Mouse (Mus musculus): ENCODE results near the gene Fxr2. TPM values are rescaled to one million over a fixed set of nuclear protein-coding genes. Genes with fewer than 3 reads are reported as not detected.

The Fxr2 gene
- total and polyA plus RNA-seq, 2 experiments: 18.1 to 33.9 TPM

DNA sequence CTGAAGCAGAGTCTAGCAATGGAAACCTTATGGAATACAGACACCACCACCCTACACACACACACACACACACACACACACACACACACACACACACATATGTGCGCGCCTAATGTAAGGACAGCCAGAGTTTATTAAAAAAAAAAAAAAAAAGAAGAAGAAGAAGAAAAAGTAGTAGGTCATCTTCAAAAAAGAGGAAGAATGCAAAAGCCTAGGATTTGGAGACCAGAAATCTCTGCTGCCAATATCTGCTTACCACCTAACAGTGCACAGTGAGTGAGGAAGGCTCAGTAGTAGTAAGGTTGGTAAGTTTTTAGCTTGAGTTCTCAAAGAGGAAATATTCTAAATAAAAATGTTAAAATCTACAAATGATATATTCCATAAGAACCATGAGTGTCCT lies 46.4 kb downstream of the Fxr2 start:
- H3K79me2 ChIP-seq (ENCODE audit: control insufficient read depth, insufficient read depth, low read length): peaks cover 14% of the 10 kb centered on the region; the same call in 1 of the 2 replicates
- no peak overlapping the region for H3K4me3 ChIP-seq (ENCODE audit: insufficient read depth, low read depth, low read length)
- H3K27me3 ChIP-seq (ENCODE audit: control insufficient read depth, insufficient read depth, low read length): no peaks in the 10 kb centered on the region
- no peak for DNase-seq (ENCODE audit: extremely low read depth, low read depth, low spot score)
- TF ChIP-seq CTCF (IDR thresholded peaks at IDR 0.05; ENCODE audit: low read depth, low read length) (no peak), POLR2A (IDR thresholded peaks at IDR 0.05; ENCODE audit: extremely low read depth, insufficient read depth, low read length) (no peak)
- peaks cover 26% of the 10 kb centered on the region for H3K36me3 ChIP-seq (ENCODE audit: control insufficient read depth, insufficient read depth, low read length)
- no peak overlapping the region for H3K9ac ChIP-seq (ENCODE audit: low read depth, low read length)
- 89% methylated on average over 2 of the region's 2 CpGs for WGBS
- no peak overlapping the region for H3K27ac ChIP-seq (replicated peaks; ENCODE audit: insufficient read depth, low read depth, low read length)
- H3K4me1 ChIP-seq (ENCODE audit: control insufficient read depth, insufficient read depth, low read length): peaks cover 2% of the 10 kb centered on the region

DNA sequence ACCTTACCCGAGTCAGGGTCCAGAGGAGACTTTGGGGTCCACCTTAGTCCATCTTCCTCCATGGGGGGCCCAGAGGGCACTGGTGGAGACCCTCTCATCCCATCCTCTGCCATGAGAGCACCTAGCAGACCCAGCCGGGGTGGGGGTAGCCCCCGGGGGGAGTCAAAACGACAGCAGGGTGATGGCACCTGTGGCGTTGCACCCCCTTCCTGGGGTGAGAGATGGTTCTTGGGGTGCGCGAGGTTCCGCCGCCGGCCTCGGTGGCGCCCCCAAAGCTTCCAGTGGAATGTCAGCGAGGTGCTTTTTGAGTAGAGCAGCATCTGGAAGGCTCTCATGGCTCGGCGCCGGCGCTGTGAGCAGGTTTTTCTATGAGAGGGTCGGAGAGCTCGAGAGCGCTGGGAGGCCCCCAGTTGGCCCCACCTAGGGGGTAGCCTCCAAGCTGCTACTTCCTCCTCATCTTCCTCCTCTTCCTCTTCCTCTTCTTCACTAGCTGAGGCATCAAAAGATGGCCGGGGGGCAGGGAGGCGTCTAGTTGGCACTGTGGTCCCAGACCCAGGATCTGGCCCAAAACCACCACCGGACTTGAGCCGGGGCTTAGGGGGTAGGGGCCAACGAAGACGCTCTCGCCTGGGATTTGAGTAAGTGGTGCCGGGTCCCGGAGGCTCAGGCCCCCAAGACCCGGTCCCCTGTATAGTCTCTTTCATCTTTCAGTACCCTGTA lies 47.5 kb downstream of the Fxr2 start:
- Histone ChIP-seq H3K36me3 (ENCODE audit: control insufficient read depth, insufficient read depth, low read length) (peaks cover 24% of the 10 kb centered on the region), H3K27ac (replicated peaks; ENCODE audit: insufficient read depth, low read depth, low read length) (no peak overlapping the region), H3K4me1 (ENCODE audit: control insufficient read depth, insufficient read depth, low read length) (peaks cover 5% of the 10 kb centered on the region), H3K9ac (ENCODE audit: low read depth, low read length) (no peak overlapping the region), H3K27me3 (ENCODE audit: control insufficient read depth, insufficient read depth, low read length) (no peaks in the 10 kb centered on the region), H3K4me3 (ENCODE audit: insufficient read depth, low read depth, low read length) (no peak overlapping the region), H3K79me2 (ENCODE audit: control insufficient read depth, insufficient read depth, low read length) (peaks cover 14% of the 10 kb centered on the region; the same call in 1 of the 2 replicates)
- DNase-seq (ENCODE audit: extremely low read depth, low read depth, low spot score): no peak
- TF ChIP-seq POLR2A (IDR thresholded peaks at IDR 0.05; ENCODE audit: extremely low read depth, insufficient read depth, low read length) (no peak), CTCF (IDR thresholded peaks at IDR 0.05; ENCODE audit: low read depth, low read length) (no peak)
- WGBS: 85% methylated on average over 30 of the region's 30 CpGs

DNA sequence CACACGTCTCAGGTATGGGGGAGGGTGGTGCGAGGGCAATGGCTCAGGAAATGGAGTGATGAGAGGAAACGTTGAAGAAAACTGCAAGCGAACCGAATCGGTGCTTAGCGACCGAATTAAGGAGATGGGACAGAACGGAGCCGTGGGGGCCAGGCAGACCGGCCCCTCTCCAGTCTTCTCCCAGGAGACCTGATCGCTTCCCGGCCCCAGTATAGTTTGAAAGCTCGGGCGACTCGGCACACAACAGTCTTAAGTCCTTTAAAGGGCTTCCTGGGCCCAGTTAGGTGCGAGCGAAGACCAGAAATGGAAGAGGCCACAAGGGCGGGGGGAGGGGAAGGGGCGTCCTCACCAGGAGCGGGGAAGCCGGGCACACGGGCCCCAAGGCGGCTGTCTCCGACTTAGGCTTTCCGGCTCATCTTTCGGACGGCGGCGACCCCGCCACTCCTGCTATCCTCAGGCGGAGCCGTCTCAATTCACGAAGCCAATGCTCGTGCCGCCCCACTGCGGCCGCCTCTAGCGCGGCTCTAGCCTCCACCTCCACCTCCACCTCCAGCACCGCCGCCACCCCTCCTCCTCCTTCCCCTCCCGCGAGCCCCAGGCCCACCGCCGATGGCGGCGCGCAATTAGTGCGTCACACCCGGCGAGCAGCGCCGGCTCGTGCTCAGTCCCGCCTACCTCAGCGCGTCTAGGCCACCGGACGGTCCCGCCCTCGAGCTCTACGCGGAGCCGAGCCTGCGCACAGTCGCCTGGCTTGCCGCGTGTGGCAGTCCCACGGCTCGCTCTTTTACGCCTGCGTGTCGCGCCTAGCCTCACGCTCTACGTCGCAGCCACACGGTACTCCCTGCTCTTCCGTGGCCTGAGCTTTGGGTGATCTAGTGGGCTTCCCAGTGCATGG lies 48.8 kb downstream of the Fxr2 start, which contains the start of gene Senp3:
Senp3 (minus strand) TSS at position 771 of the 895 bp plus-strand sequence.
- Histone ChIP-seq H3K27me3 (ENCODE audit: control insufficient read depth, insufficient read depth, low read length) (no peaks in the 10 kb centered on the region), H3K4me1 (ENCODE audit: control insufficient read depth, insufficient read depth, low read length) (peaks cover 11% of the 10 kb centered on the region), H3K36me3 (ENCODE audit: control insufficient read depth, insufficient read depth, low read length) (peaks cover 15% of the 10 kb centered on the region), H3K9ac (ENCODE audit: low read depth, low read length) (peak within 1 kb of the TSS; percentile 84), H3K4me3 (ENCODE audit: insufficient read depth, low read depth, low read length) (peak within 1 kb of the TSS; percentile 78), H3K27ac (replicated peaks; ENCODE audit: insufficient read depth, low read depth, low read length) (peak within 1 kb of the TSS; percentile 94), H3K79me2 (ENCODE audit: control insufficient read depth, insufficient read depth, low read length) (peaks cover 11% of the 10 kb centered on the region; the same call in 1 of the 2 replicates)
- TF ChIP-seq POLR2A (IDR thresholded peaks at IDR 0.05; ENCODE audit: extremely low read depth, insufficient read depth, low read length): peak; percentile 86
- no peak for TF ChIP-seq CTCF (IDR thresholded peaks at IDR 0.05; ENCODE audit: low read depth, low read length)
- under 1% methylated on average over 78 of the region's 80 CpGs for WGBS
- peak; percentile 85 for DNase-seq (ENCODE audit: extremely low read depth, low read depth, low spot score)

DNA sequence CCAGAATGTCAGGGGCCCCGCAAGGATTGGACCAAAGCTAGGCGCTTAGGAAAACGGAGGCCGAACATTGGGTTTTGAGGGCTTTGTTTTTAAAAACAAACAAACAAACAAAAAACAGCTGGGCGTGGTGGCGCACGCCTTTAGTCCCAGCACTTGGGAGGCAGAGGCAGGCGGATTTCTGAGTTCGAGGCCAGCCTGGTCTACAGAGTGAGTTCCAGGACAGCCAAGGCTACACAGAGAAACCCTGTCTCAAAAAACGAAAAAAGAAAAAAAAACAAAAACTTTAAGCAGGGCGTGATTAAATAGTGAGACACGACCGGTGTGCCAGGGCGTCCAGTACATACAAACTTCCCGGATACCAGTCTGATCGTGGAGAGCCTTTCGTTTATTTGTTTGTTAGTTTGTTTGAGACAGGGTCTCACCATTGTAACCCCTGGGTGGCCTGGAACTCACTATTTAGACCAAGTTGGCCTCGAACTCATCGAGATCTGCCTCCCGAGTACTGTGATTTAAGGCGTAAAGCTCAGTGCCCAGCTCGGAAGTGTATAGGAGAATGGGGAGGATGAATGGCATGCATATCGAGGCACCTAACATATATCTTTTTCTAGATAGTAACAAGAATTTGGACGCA lies 49.5 kb downstream of the Fxr2 start:
- TF ChIP-seq CTCF (IDR thresholded peaks at IDR 0.05; ENCODE audit: low read depth, low read length) (no peak), POLR2A (IDR thresholded peaks at IDR 0.05; ENCODE audit: extremely low read depth, insufficient read depth, low read length) (no peak)
- peak overlapping the region; percentile 78 for H3K4me3 ChIP-seq (ENCODE audit: insufficient read depth, low read depth, low read length)
- no peaks in the 10 kb centered on the region for H3K27me3 ChIP-seq (ENCODE audit: control insufficient read depth, insufficient read depth, low read length)
- H3K9ac ChIP-seq (ENCODE audit: low read depth, low read length): peak overlapping the region; percentile 84
- H3K27ac ChIP-seq (replicated peaks; ENCODE audit: insufficient read depth, low read depth, low read length): peak overlapping the region; percentile 94
- H3K36me3 ChIP-seq (ENCODE audit: control insufficient read depth, insufficient read depth, low read length): peaks cover 10% of the 10 kb centered on the region
- DNase-seq (ENCODE audit: extremely low read depth, low read depth, low spot score): no peak
- 15% methylated on average over 24 of the region's 24 CpGs for whole genome bisulfite sequencing
- peaks cover 11% of the 10 kb centered on the region; the same call in 1 of the 2 replicates for H3K79me2 ChIP-seq (ENCODE audit: control insufficient read depth, insufficient read depth, low read length)
- peaks cover 11% of the 10 kb centered on the region for H3K4me1 ChIP-seq (ENCODE audit: control insufficient read depth, insufficient read depth, low read length)

DNA sequence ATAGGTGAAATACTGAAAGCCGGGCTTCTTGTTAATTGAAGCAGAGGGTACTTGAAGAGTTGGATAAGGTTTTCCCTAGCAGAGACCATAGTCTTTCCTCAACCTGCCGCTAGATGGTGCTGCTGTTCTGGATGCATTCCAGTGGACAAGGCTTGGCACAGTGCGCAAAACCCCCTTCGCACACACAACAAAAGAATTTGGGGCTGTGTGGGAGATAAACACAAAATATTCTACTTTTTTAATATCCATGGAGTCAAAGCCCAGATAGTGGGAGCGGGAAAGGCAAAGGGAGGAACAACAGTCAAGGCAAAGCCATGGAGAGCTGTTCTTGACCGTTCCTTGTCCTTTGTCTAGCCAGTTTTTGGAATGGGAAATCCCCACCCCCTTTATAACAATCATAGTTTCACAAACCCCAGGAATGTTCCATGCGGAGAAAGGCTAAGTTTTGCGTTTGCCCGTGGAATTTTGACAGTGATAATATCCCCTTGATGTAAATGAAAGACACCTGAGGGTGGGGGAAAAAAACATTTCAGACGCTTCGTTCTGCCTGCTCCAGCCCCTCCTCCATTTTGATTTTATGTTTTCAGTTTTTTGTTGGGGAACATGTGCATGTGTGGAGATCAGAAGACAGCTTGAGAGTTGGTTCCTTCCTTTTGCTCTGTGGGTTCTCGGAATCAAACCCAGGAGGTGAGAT lies 50.2 kb downstream of the Fxr2 start:
- no peak overlapping the region for H3K27ac ChIP-seq (replicated peaks; ENCODE audit: insufficient read depth, low read depth, low read length)
- no peaks in the 10 kb centered on the region for H3K27me3 ChIP-seq (ENCODE audit: control insufficient read depth, insufficient read depth, low read length)
- peaks cover 6% of the 10 kb centered on the region for H3K36me3 ChIP-seq (ENCODE audit: control insufficient read depth, insufficient read depth, low read length)
- H3K9ac ChIP-seq (ENCODE audit: low read depth, low read length): no peak overlapping the region
- peaks cover 11% of the 10 kb centered on the region for H3K4me1 ChIP-seq (ENCODE audit: control insufficient read depth, insufficient read depth, low read length)
- peaks cover 11% of the 10 kb centered on the region; the same call in 1 of the 2 replicates for H3K79me2 ChIP-seq (ENCODE audit: control insufficient read depth, insufficient read depth, low read length)
- no peak overlapping the region for H3K4me3 ChIP-seq (ENCODE audit: insufficient read depth, low read depth, low read length)
- peak; percentile 66 for DNase-seq (ENCODE audit: extremely low read depth, low read depth, low spot score)
- TF ChIP-seq POLR2A (IDR thresholded peaks at IDR 0.05; ENCODE audit: extremely low read depth, insufficient read depth, low read length): no peak
- peak; percentile 87 for TF ChIP-seq CTCF (IDR thresholded peaks at IDR 0.05; ENCODE audit: low read depth, low read length)
- WGBS: 26% methylated on average over 12 of the region's 12 CpGs
